Mouse (Mus musculus): Measurements from ENCODE around the gene Tnk1. TPM values are rescaled to one million over a fixed set of nuclear protein-coding genes. Genes with fewer than 3 reads are reported as not detected.

The Tnk1 gene
- total RNA-seq, 2 experiments from 2014 or later, result 8.3 to 19.6 TPM

- ATAC-seq (replicated peaks; ENCODE audit: low FRiP score, poor library complexity, severe bottlenecking), result no peak
These were observed 52.2 kb downstream of the Tnk1 start for GRCm38 (mm10) chr11:69806378-69806777.

- ATAC-seq (replicated peaks; ENCODE audit: low FRiP score, poor library complexity, severe bottlenecking), result no peak
These were observed 53.3 kb downstream of the Tnk1 start, which contains the start of gene Tmem102 for GRCm38 (mm10) chr11:69804972-69805909. Gene Tmem102 (minus strand): TSS chr11:69805624.

GRCm38 (mm10) chr11:69804652-69804940 is 53.9 kb downstream of the Tnk1 start:
- no peak for ATAC-seq (replicated peaks; ENCODE audit: low FRiP score, poor library complexity, severe bottlenecking)

GRCm38 (mm10) chr11:69803786-69804651 is 54.5 kb downstream of the Tnk1 start:
- ATAC-seq (replicated peaks; ENCODE audit: low FRiP score, poor library complexity, severe bottlenecking), result 0 out of 2 replicates have a peak, but pooled peaks have one; percentile 27

- no peak for ATAC-seq (replicated peaks; ENCODE audit: low FRiP score, poor library complexity, severe bottlenecking)
These were observed 55.2 kb downstream of the Tnk1 start for GRCm38 (mm10) chr11:69803328-69803727.

- no peak for ATAC-seq (replicated peaks; ENCODE audit: low FRiP score, poor library complexity, severe bottlenecking)
These were observed 55.9 kb downstream of the Tnk1 start for GRCm38 (mm10) chr11:69802648-69803105.

- no peak for ATAC-seq (replicated peaks; ENCODE audit: low FRiP score, poor library complexity, severe bottlenecking)
These were observed 57.1 kb downstream of the Tnk1 start, which contains the start of gene Fgf11 for GRCm38 (mm10) chr11:69801379-69801977. Gene Fgf11 (minus strand): TSS chr11:69801857.

Other genes with a start within 250 kb of the Tnk1 start
Only the 30 nearest of the 42 such genes appear.
- gene Tnfsfm13, start 162.6 kb downstream of the Tnk1 start, total RNA-seq (2015; ENCODE audit: low replicate concordance), result 0.38 and 4.8 TPM in 2 replicates
- 2.8 and 5.2 TPM in 2 replicates for gene Tnfsfm13, start 162.6 kb downstream of the Tnk1 start, total RNA-seq (2017; ENCODE audit: low replicate concordance)
- 56.5 and 58.3 TPM in 2 replicates for gene Polr2a, start 100.1 kb downstream of the Tnk1 start, total RNA-seq (2015; ENCODE audit: low replicate concordance)
- 69.5 and 76.9 TPM in 2 replicates for gene Polr2a, start 100.1 kb downstream of the Tnk1 start, total RNA-seq (2017; ENCODE audit: low replicate concordance)
- not detected in 2 replicates for gene Slc35g3, start 96.8 kb downstream of the Tnk1 start, total RNA-seq (2015; ENCODE audit: low replicate concordance)
- not detected in 2 replicates for gene Slc35g3, start 96.8 kb downstream of the Tnk1 start, total RNA-seq (2017; ENCODE audit: low replicate concordance)
- 1.7 and 1.9 TPM in 2 replicates for gene Zbtb4, start 92.8 kb downstream of the Tnk1 start, total RNA-seq (2015; ENCODE audit: low replicate concordance)
- 0.94 and 2.4 TPM in 2 replicates for gene Zbtb4, start 92.8 kb downstream of the Tnk1 start, total RNA-seq (2017; ENCODE audit: low replicate concordance)
- gene Chrnb1, start 62.8 kb downstream of the Tnk1 start, total RNA-seq (2015; ENCODE audit: low replicate concordance), result 4.0 TPM in 1 of 2 replicates, not detected in the other
- 0.26 TPM in 1 of 2 replicates, not detected in the other for gene Chrnb1, start 62.8 kb downstream of the Tnk1 start, total RNA-seq (2017; ENCODE audit: low replicate concordance)
- not detected in 2 replicates for gene Fgf11, start 56.9 kb downstream of the Tnk1 start, total RNA-seq (2015; ENCODE audit: low replicate concordance)
- gene Fgf11, start 56.9 kb downstream of the Tnk1 start, total RNA-seq (2017; ENCODE audit: low replicate concordance), result not detected in 2 replicates
- gene Tmem102, start 53.1 kb downstream of the Tnk1 start, total RNA-seq (2015; ENCODE audit: low replicate concordance), result not detected in 2 replicates
- not detected in 2 replicates for gene Tmem102, start 53.1 kb downstream of the Tnk1 start, total RNA-seq (2017; ENCODE audit: low replicate concordance)
- 0.42 TPM in 1 of 2 replicates, not detected in the other for gene Gm39566, start 43.4 kb downstream of the Tnk1 start, total RNA-seq (2015; ENCODE audit: low replicate concordance)
- 0.14 TPM in 1 of 2 replicates, not detected in the other for gene Gm39566, start 43.4 kb downstream of the Tnk1 start, total RNA-seq (2017; ENCODE audit: low replicate concordance)
- gene Spem2, start 40.3 kb downstream of the Tnk1 start, total RNA-seq (2015; ENCODE audit: low replicate concordance), result not detected in 2 replicates
- gene Spem2, start 40.3 kb downstream of the Tnk1 start, total RNA-seq (2017; ENCODE audit: low replicate concordance), result not detected in 2 replicates
- gene Spem1, start 36.5 kb downstream of the Tnk1 start, total RNA-seq (2015; ENCODE audit: low replicate concordance), result not detected in 2 replicates
- gene Spem1, start 36.5 kb downstream of the Tnk1 start, total RNA-seq (2017; ENCODE audit: low replicate concordance), result not detected in 2 replicates
- 0.19 and 0.42 TPM in 2 replicates for gene Nlgn2, start 20.9 kb downstream of the Tnk1 start, total RNA-seq (2015; ENCODE audit: low replicate concordance)
- 0.28 and 1.1 TPM in 2 replicates for gene Nlgn2, start 20.9 kb downstream of the Tnk1 start, total RNA-seq (2017; ENCODE audit: low replicate concordance)
- 142 and 218 TPM in 2 replicates for gene Tmem256, start 20.2 kb downstream of the Tnk1 start, total RNA-seq (2015; ENCODE audit: low replicate concordance)
- 57.1 and 181 TPM in 2 replicates for gene Tmem256, start 20.2 kb downstream of the Tnk1 start, total RNA-seq (2017; ENCODE audit: low replicate concordance)
- gene Plscr3, start 12.4 kb downstream of the Tnk1 start, total RNA-seq (2015; ENCODE audit: low replicate concordance), result 12.5 and 17.6 TPM in 2 replicates
- 5.9 and 11.4 TPM in 2 replicates for gene Plscr3, start 12.4 kb downstream of the Tnk1 start, total RNA-seq (2017; ENCODE audit: low replicate concordance)
- gene Tmem95, start 19.3 kb upstream of the Tnk1 start, total RNA-seq (2015; ENCODE audit: low replicate concordance), result not detected in 2 replicates
- not detected in 2 replicates for gene Tmem95, start 19.3 kb upstream of the Tnk1 start, total RNA-seq (2017; ENCODE audit: low replicate concordance)
- 1.3 and 2.1 TPM in 2 replicates for gene Kctd11, start 22.7 kb upstream of the Tnk1 start, total RNA-seq (2015; ENCODE audit: low replicate concordance)
- 0.42 and 0.77 TPM in 2 replicates for gene Kctd11, start 22.7 kb upstream of the Tnk1 start, total RNA-seq (2017; ENCODE audit: low replicate concordance)
- 9.0 and 15.7 TPM in 2 replicates for gene Acap1, start 36.8 kb upstream of the Tnk1 start, total RNA-seq (2015; ENCODE audit: low replicate concordance)
- gene Acap1, start 36.8 kb upstream of the Tnk1 start, total RNA-seq (2017; ENCODE audit: low replicate concordance), result 12.1 and 16.1 TPM in 2 replicates
- 2.7 TPM in 1 of 2 replicates, not detected in the other for gene 2810408A11Rik, start 42.3 kb upstream of the Tnk1 start, total RNA-seq (2015; ENCODE audit: low replicate concordance)
- gene 2810408A11Rik, start 42.3 kb upstream of the Tnk1 start, total RNA-seq (2017; ENCODE audit: low replicate concordance), result 6.0 TPM in 1 of 2 replicates, not detected in the other
- 3.5 and 3.8 TPM in 2 replicates for gene Neurl4, start 42.3 kb upstream of the Tnk1 start, total RNA-seq (2015; ENCODE audit: low replicate concordance)
- gene Neurl4, start 42.3 kb upstream of the Tnk1 start, total RNA-seq (2017; ENCODE audit: low replicate concordance), result 9.3 and 16.0 TPM in 2 replicates
- 69.0 and 102 TPM in 2 replicates for gene Gps2, start 55.2 kb upstream of the Tnk1 start, total RNA-seq (2015; ENCODE audit: low replicate concordance)
- gene Gps2, start 55.2 kb upstream of the Tnk1 start, total RNA-seq (2017; ENCODE audit: low replicate concordance), result 52.9 and 63.3 TPM in 2 replicates
- 340 and 374 TPM in 2 replicates for gene Eif5a, start 63.2 kb upstream of the Tnk1 start, total RNA-seq (2015; ENCODE audit: low replicate concordance)
- gene Eif5a, start 63.2 kb upstream of the Tnk1 start, total RNA-seq (2017; ENCODE audit: low replicate concordance), result 154 and 205 TPM in 2 replicates
- gene Ybx2, start 77.1 kb upstream of the Tnk1 start, total RNA-seq (2015; ENCODE audit: low replicate concordance), result not detected in 2 replicates
- 5.0 TPM in 1 of 2 replicates, not detected in the other for gene Ybx2, start 77.1 kb upstream of the Tnk1 start, total RNA-seq (2017; ENCODE audit: low replicate concordance)
- 31.3 and 37.9 TPM in 2 replicates for gene Slc2a4, start 89.5 kb upstream of the Tnk1 start, total RNA-seq (2015; ENCODE audit: low replicate concordance)
- 98.1 and 151 TPM in 2 replicates for gene Slc2a4, start 89.5 kb upstream of the Tnk1 start, total RNA-seq (2017; ENCODE audit: low replicate concordance)
- gene Cldn7, start 106.0 kb upstream of the Tnk1 start, total RNA-seq (2015; ENCODE audit: low replicate concordance), result not detected in 2 replicates
- not detected in 2 replicates for gene Cldn7, start 106.0 kb upstream of the Tnk1 start, total RNA-seq (2017; ENCODE audit: low replicate concordance)
- gene Ctdnep1, start 122.4 kb upstream of the Tnk1 start, total RNA-seq (2015; ENCODE audit: low replicate concordance), result 48.1 and 52.3 TPM in 2 replicates
- gene Ctdnep1, start 122.4 kb upstream of the Tnk1 start, total RNA-seq (2017; ENCODE audit: low replicate concordance), result 10.8 and 12.5 TPM in 2 replicates
- gene Elp5, start 123.8 kb upstream of the Tnk1 start, total RNA-seq (2015; ENCODE audit: low replicate concordance), result 24.9 and 35.5 TPM in 2 replicates
- gene Elp5, start 123.8 kb upstream of the Tnk1 start, total RNA-seq (2017; ENCODE audit: low replicate concordance), result 14.5 and 18.7 TPM in 2 replicates
- gene Gabarap, start 132.4 kb upstream of the Tnk1 start, total RNA-seq (2015; ENCODE audit: low replicate concordance), result 328 and 394 TPM in 2 replicates
- 127 and 214 TPM in 2 replicates for gene Gabarap, start 132.4 kb upstream of the Tnk1 start, total RNA-seq (2017; ENCODE audit: low replicate concordance)
- gene Phf23, start 137.0 kb upstream of the Tnk1 start, total RNA-seq (2015; ENCODE audit: low replicate concordance), result 8.5 and 11.3 TPM in 2 replicates
- 7.4 and 11.0 TPM in 2 replicates for gene Phf23, start 137.0 kb upstream of the Tnk1 start, total RNA-seq (2017; ENCODE audit: low replicate concordance)
- 1.3 and 4.2 TPM in 2 replicates for gene Dvl2, start 141.9 kb upstream of the Tnk1 start, total RNA-seq (2015; ENCODE audit: low replicate concordance)
- 2.1 and 7.4 TPM in 2 replicates for gene Dvl2, start 141.9 kb upstream of the Tnk1 start, total RNA-seq (2017; ENCODE audit: low replicate concordance)
- gene Acadvl, start 156.7 kb upstream of the Tnk1 start, total RNA-seq (2015; ENCODE audit: low replicate concordance), result 23.6 and 48.4 TPM in 2 replicates
- 18.6 and 20.4 TPM in 2 replicates for gene Acadvl, start 156.7 kb upstream of the Tnk1 start, total RNA-seq (2017; ENCODE audit: low replicate concordance)
- 7.7 TPM in 1 of 2 replicates, not detected in the other for gene Dlg4, start 158.2 kb upstream of the Tnk1 start, total RNA-seq (2015; ENCODE audit: low replicate concordance)
- 0.17 and 0.84 TPM in 2 replicates for gene Dlg4, start 158.2 kb upstream of the Tnk1 start, total RNA-seq (2017; ENCODE audit: low replicate concordance)

Data from erythroblast, adult 5-6 weeks (primary cell).